ENCODE assay signal across 9 mouse cellular contexts in the genomic region with DNA sequence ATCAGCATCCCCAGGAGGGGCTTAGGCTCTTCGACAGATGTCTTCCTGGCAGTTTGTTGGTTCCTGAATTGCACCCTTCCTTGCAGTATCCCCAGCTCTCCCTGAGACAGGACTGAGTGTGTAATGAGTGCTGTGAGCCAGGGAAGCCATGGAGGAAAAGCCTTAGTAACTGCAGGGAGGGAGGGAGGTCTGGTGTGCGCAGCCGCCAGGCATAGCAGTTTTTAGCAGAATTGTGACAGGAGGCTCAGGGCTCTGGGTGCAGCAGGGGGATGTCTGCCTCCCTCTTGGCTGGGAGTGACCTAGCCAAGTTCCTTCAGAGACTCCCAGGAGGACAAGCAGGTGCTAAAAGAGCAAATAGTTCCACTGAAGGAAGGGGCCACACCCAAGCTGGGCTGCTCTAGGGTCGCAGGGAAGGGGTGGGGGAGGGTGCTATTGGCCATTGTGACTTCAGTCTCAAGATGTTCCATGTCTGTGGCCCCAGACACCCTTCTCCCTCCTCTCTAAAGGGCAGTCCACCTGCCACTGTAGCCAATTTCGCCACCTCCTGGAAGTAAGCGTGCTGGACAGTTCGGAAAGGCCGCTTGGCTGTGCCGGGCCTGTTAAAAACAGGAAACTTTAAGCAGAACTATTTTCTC. TPM values are rescaled to one million over a fixed set of nuclear protein-coding genes. Genes with fewer than 3 reads are reported as not detected.
DNase-seq lines count a peak whose midpoint lies in the region; TF ChIP-seq lines count a peak whose summit lies in the region.
"Had no signal": no experiment of that assay in that cellular context is flagged by ENCODE, and none has a peak within 500 bp of the region (broad histone marks: within the 10 kb centered on the region; RNA-seq: fewer than 3 reads in every experiment).

No protein-coding gene starts in this region.

- peak; percentile 45 for TF ChIP-seq CTCF in left cerebral cortex, adult 2 months (IDR thresholded peaks at IDR 0.05)
- peak; percentile 22; the same call in 1 of the 2 replicates for TF ChIP-seq CTCF in cortical plate, adult 2 months (IDR thresholded peaks at IDR 0.05; ENCODE audit: extremely low read depth, insufficient read depth, low read length)

- no peak for DNase-seq in left cerebral cortex, adult 2 months (ENCODE audit: extremely low spot score in 1 of 2, low spot score in 2 of 2)
- no peak for DNase-seq in left cerebral cortex, postnatal 36 days (ENCODE audit: low spot score in 2 of 2)
- DNase-seq in heart, postnatal 4 days, result peak; percentile 67
- DNase-seq in lung, postnatal 25 days (ENCODE audit: low spot score), result peak; percentile 74
- DNase-seq in urinary bladder, adult 2 months (ENCODE audit: low spot score), result no peak
- DNase-seq in ovary, adult 18-20 months (ENCODE audit: low spot score), result no peak
- DNase-seq in right cerebral cortex, postnatal 36 days (ENCODE audit: low spot score in 2 of 2), result no peak
- DNase-seq: liver, embryonic 13.5 days had no signal

- peaks cover 2% of the 10 kb centered on the region; the same call in 1 of the 2 replicates for H3K4me1 ChIP-seq in cortical plate, adult 2 months (ENCODE audit: control insufficient read depth, insufficient read depth, low read length)

- TF ChIP-seq POLR2A in cortical plate, adult 2 months (IDR thresholded peaks at IDR 0.05; ENCODE audit: extremely low read depth, insufficient read depth, low read length), result no peak

- intact Hi-C loops in left cerebral cortex, adult 2 months (cut with DNase I), result loop anchor here (5.0 kb wide), 1 partner anchor 45 kb away; no protein-coding TSS in a partner anchor
- intact Hi-C loops in left cerebral cortex, postnatal 36 days (cut with DNase I), result loop anchor here (5.0 kb wide), 1 partner anchor 45 kb away; no protein-coding TSS in a partner anchor

- peak overlapping the region; percentile 55 for H3K27ac ChIP-seq in left cerebral cortex, adult 2 months
- H3K27ac ChIP-seq in cortical plate, adult 2 months (ENCODE audit: insufficient read depth, low read length), result peak overlapping the region; percentile 68
- H3K27ac ChIP-seq: liver, embryonic 13.5 days had no signal

- no peak overlapping the region for H3K4me3 ChIP-seq in left cerebral cortex, adult 2 months
- H3K4me3 ChIP-seq in cortical plate, adult 2 months (ENCODE audit: insufficient read depth, low read length), result no peak overlapping the region
- H3K4me3 ChIP-seq: liver, embryonic 13.5 days had no signal

RNA-seq across cellular contexts. Expression of gene Epas1, which starts 49.0 kb away (rescaled TPM):
- total RNA-seq in left cerebral cortex, adult 2 months (2021), result 10 to 100 TPM; 93.6 to 97.0 TPM
- 10 to 100 TPM; 82.2 to 94.0 TPM for total RNA-seq in left cerebral cortex, postnatal 36 days (2021)
- 70.1 and 76.0 TPM in 2 replicates for polyA plus RNA-seq in cortical plate, adult 2 months (2012; rRNA removed)
- total RNA-seq in heart, postnatal 4 days (2021), result 100 to 1,000 TPM; 112 to 123 TPM
- polyA plus RNA-seq in urinary bladder, adult 2 months (2012; rRNA removed), result 21.4 and 43.2 TPM in 2 replicates

Comparison
In these comparisons a context has a peak if more than half of its experiments do, and no peak if none do; other contexts are left out.
1. DNase-seq: peak in heart, postnatal 4 days (single experiment) and lung, postnatal 25 days (single experiment); none in left cerebral cortex, adult 2 months (0 of 2), left cerebral cortex, postnatal 36 days (0 of 2), urinary bladder, adult 2 months (single experiment), ovary, adult 18-20 months (single experiment) and right cerebral cortex, postnatal 36 days (0 of 2).